Mouse (Mus musculus) adrenal gland, postnatal 36 days (tissue): ENCODE measurements at regions not wholly inside any gene's neighbourhood (a gene's known extent, or its start where the extent isn't known, plus 50 kb on each side); places are given as distances from the start of the nearest gene placed in this dataset.

Experiments
- DNase-seq, 2 experiments: peaks; one replicate each; pipeline ENCODE4 v3.0.0; 2021; ENCODE audit warnings: mixed read lengths in 1 of 2

DNA sequence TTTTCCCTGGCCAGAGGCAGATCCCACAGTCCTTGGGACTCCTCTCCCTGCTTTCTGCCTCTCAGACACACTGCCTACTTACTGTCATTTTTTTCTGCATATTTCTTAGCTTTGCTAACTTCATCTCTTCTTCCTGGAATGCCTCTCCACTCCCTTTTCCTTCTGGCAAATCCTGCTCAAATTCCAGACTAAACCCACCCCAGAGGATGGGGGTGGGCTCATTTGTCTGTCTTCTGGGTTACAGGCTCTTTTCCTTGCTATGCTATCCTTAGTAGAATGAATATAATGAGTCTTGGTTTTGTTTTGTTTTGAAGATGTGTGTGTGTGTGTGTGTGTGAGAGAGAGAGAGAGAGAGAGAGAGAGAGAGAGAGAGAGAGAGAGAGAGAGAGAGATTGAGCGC, 51.9 kb upstream of the Klf9 start:
- no peak for DNase-seq

DNA sequence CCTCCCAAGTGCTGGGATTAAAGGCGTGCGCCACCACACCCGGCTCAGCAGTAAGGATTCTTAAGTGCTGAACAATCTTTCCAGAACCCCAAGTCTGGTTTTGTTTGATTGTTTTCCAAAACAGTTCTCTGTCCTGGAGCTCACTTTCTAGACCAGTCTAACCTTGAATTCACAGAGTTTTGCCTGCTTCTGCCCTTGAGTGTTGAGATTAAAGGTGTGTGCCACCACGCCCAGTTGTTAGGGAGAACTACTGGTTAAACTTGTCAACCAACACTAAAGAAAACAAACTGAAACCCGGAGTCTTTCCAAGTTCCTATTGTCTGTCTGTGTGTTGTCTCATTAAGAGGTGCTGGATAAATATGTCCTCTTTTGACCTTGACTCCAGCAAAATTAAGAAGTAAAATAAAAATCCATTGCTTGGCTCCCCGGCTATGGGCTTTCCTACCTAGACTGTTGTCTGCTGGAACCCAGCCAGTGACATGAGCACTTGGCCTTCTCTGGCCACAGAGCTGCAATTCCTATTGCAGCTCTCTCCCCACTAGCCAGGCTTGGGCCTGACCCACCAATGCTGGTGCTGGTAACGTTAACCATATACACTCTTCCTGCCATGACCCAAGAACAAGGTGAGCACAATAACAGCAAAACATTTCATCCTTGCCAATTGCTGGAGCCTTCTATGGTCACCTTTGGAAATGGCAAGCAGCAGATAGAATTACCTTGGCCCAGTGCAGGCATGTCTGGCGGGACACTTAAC, 51.1 kb upstream of the Klf9 start:
- peak; percentile 37 to 45 for DNase-seq
